ENCODE assay signal across 8 mouse cellular contexts in genomic region chr5:150592904-150593755, GRCm38 (mm10). TPM values are rescaled to one million over a fixed set of nuclear protein-coding genes. Genes with fewer than 3 reads are reported as not detected.
DNase-seq lines count a peak whose midpoint lies in the region; ATAC-seq and TF ChIP-seq lines count a peak whose summit lies in the region.

No protein-coding gene starts in this region.

- H3K27me3 ChIP-seq in embryonic facial prominence, embryonic 10.5 days (replicated peaks; ENCODE audit: low read depth, poor library complexity, severe bottlenecking): peaks cover 63% of the 10 kb centered on the region

- ATAC-seq in megakaryocyte, adult 5-6 weeks (ENCODE audit: poor library complexity, severe bottlenecking): peak; percentile 8

- H3K4me1 ChIP-seq in embryonic facial prominence, embryonic 10.5 days: peaks cover 23% of the 10 kb centered on the region

- peak overlapping the region; percentile 82 for H3K4me3 ChIP-seq in gastrocnemius, adult 2 months
- peak overlapping the region; percentile 90 for H3K4me3 ChIP-seq in embryonic facial prominence, embryonic 10.5 days

- peak overlapping the region; percentile 82 for H3K27ac ChIP-seq in gastrocnemius, adult 2 months
- peak overlapping the region; percentile 69; the same call in 1 of the 2 replicates for H3K27ac ChIP-seq in embryonic facial prominence, embryonic 10.5 days (replicated peaks)

- WGBS in embryonic facial prominence, embryonic 10.5 days: 9% methylated on average over 40 of the region's 40 CpGs

- no peaks in the 10 kb centered on the region for H3K9me3 ChIP-seq in embryonic facial prominence, embryonic 10.5 days

- no peak for TF ChIP-seq CTCF in gastrocnemius, adult 2 months (IDR thresholded peaks at IDR 0.05)

- peak; percentile 54 for DNase-seq in gastrocnemius, adult 2 months
- no peak for DNase-seq in gastrocnemius, postnatal 14 days
- peak; percentile 70 for DNase-seq in adrenal gland, adult 2 months
- no peak for DNase-seq in embryonic facial prominence, embryonic 10.5 days (ENCODE audit: low spot score)
- peak; percentile 22 to 24 for DNase-seq in heart, postnatal 10 days
- peak; percentile 58 to 61 for DNase-seq in left cerebral cortex, postnatal 25 days (ENCODE audit: low spot score in 2 of 2)
- DNase-seq in spleen, postnatal 10 days (ENCODE audit: low spot score in 2 of 2): peak; percentile 68 to 69

- intact Hi-C loops in gastrocnemius, adult 2 months (cut with DNase I): no loop called here
- intact Hi-C loops in gastrocnemius, postnatal 14 days (cut with DNase I; ENCODE audit: low total_unique reads): no loop called here
- intact Hi-C loops in heart, postnatal 10 days (cut with DNase I): loop anchor here (5.0 kb wide), 1 partner anchor 69 kb away; no protein-coding TSS in a partner anchor
- intact Hi-C loops in left cerebral cortex, postnatal 25 days (cut with DNase I): no loop called here

- H3K36me3 ChIP-seq in embryonic facial prominence, embryonic 10.5 days (replicated peaks): no peaks in the 10 kb centered on the region

RNA-seq across cellular contexts. Expression of gene N4bp2l1, which starts 3.9 kb away (rescaled TPM):
- total RNA-seq in gastrocnemius, adult 2 months (2021): 1 to 10 TPM; 3.0 to 3.8 TPM
- total RNA-seq in gastrocnemius, postnatal 14 days (2021): 1 to 10 TPM; 1.7 to 3.6 TPM
- 10 to 100 TPM; 28.2 to 32.7 TPM for total RNA-seq in adrenal gland, adult 2 months (2021)
- 20.1 and 23.7 TPM in 2 replicates for polyA plus RNA-seq in adrenal gland, adult 2 months (2012; rRNA removed)
- polyA plus RNA-seq in embryonic facial prominence, embryonic 10.5 days (2016; fragmentation: Nextera tagmentation; extraction: Ambion mirVana): 2.7 and 2.9 TPM in 2 replicates
- total RNA-seq in heart, postnatal 10 days (2021): 1 to 10 TPM; 4.0 to 4.1 TPM
- total RNA-seq in left cerebral cortex, postnatal 25 days (2021): 10 to 100 TPM; 50.4 to 55.4 TPM
- total RNA-seq in megakaryocyte, adult 5-6 weeks (2015): 67.9 and 68.9 TPM in 2 replicates
- total RNA-seq in megakaryocyte, adult 5-6 weeks (2017): 61.6 and 62.9 TPM in 2 replicates

Comparison
In these comparisons a context has a peak if more than half of its experiments do, and no peak if none do; other contexts are left out.
1. DNase-seq: peak in gastrocnemius, adult 2 months (single experiment), adrenal gland, adult 2 months (single experiment), heart, postnatal 10 days (2 of 2), left cerebral cortex, postnatal 25 days (2 of 2) and spleen, postnatal 10 days (2 of 2); none in gastrocnemius, postnatal 14 days (single experiment) and embryonic facial prominence, embryonic 10.5 days (single experiment).
2. RNA of gene N4bp2l1, which starts 3.9 kb away (total RNA-seq): 61.6 to 68.9 TPM in megakaryocyte, adult 5-6 weeks, 50.4 to 55.4 TPM in left cerebral cortex, postnatal 25 days and 28.2 to 32.7 TPM in adrenal gland, adult 2 months; 4.0 to 4.1 TPM in heart, postnatal 10 days, 3.0 to 3.8 TPM in gastrocnemius, adult 2 months and 1.7 to 3.6 TPM in gastrocnemius, postnatal 14 days; every median in the first group is over 4 times any median in the second.